Mouse (Mus musculus): ENCODE data around the gene Bcan.

The Bcan gene

GRCm38 (mm10) chr3:87996971-87997614, 2.9 kb downstream of the Bcan start:
- in situ Hi-C loops (cut with MseI, MboI): no loop called here

DNA sequence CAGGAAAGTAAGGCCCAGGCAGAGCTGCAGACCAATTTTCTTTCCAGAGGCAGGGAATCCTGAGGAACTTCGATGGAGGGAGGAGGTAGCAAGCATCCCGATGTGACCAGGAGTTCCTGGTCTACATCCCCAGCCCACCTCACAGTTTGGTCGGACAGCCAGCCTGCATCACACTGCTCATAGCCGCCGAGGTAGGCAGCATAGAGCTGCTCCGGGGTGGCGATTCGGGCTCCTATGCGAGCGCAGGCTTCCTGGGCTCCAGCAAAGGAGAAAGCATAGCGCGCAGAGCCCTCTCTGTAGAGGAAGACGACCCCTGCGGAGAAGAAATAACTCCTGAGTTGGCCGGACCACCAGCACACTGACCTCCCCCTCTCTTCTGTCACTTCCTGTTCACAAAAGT, 3.6 kb downstream of the Bcan start:
- in situ Hi-C loops (cut with MseI, MboI): no loop called here

DNA sequence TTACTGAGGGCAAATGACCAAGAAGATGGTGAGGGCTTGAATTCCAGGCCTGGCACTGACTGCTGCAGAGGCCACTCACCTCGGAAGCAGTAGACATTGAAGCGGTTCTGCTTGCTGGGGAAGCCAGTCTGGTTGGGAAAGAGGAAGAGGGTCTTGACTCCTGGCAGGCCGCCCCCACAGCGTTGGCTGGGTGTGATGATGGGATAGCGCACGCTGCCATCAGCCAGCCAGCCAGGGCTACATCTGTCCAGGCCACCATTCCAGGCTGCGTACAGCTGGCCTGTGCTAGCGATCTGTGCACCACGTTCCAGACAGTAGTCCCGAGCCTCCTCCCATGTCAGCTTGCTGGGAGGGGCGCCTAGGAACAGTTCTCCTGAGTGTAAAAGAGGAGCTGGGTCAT, 4.7 kb downstream of the Bcan start:
- in situ Hi-C loops (cut with MseI, MboI): no loop called here

DNA sequence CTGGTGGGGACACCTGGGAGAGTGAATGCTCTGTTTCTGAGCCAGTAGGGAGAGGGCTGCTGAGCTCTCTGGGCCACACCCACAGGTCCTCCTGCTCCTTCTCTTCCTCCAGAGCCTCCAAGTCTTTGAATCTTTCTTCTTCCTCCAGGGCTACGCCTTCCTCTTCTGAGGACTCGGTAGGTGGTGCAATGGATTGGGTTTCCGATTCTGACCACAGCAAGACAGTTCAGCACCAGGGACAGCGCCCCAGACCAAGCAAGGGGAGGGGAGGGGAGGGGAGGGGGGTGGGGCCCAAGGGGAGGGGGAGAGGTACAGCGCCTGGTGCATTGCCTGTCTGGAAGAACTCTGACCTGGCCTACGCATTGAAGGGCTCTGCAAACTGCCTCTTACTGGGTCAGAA, 6.6 kb downstream of the Bcan start:
- in situ Hi-C loops (cut with MseI, MboI): no loop called here

DNA sequence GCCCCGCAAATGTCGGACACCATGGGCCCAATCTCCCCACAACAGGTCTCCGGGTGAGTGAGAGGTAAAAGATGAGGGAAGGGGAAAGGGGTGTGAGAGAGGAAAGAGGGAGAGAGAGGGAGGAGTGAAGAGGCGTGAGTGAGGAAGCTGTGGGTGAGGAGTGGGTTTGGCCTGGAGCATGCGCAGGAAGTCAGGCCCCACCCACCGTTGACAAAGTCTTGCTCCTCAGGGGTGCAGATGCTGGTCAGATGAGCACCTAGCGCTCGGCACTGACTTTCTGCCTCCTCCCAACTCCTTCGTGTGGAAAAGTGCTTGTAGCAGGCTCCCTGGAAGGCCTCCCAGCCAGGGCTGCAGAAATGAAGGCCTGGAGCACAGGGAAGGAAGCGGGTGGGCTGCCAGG, 10.1 kb downstream of the Bcan start:
- in situ Hi-C loops (cut with MseI, MboI): no loop called here

GRCm38 (mm10) chr3:87988068-87988467, 12.0 kb downstream of the Bcan start:
- in situ Hi-C loops (cut with MseI, MboI): no loop called here

DNA sequence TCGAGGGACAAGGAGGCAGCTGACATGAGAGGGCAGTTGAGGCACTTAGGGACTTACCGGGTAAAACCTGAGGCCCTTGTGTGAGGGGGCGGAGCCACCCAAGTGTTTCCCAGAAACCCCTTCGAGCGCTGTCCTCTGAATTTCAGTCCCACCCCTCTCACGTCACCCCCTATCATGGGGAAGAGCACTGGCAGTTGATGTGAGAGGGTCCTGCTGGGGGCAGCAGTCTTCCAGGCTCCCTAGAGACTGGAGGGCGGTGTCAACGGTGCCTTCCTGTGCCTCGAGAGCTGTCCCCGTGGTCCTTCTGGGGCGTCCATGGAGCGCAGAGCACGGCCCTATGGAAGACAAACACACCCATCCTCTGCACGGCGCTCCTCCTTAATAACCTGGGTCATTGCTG, 12.4 kb downstream of the Bcan start:
- in situ Hi-C loops (cut with MseI, MboI): no loop called here

- in situ Hi-C loops (cut with MseI, MboI): no loop called here
Measured at GRCm38 (mm10) chr3:87986868-87987267, 13.2 kb downstream of the Bcan start.

DNA sequence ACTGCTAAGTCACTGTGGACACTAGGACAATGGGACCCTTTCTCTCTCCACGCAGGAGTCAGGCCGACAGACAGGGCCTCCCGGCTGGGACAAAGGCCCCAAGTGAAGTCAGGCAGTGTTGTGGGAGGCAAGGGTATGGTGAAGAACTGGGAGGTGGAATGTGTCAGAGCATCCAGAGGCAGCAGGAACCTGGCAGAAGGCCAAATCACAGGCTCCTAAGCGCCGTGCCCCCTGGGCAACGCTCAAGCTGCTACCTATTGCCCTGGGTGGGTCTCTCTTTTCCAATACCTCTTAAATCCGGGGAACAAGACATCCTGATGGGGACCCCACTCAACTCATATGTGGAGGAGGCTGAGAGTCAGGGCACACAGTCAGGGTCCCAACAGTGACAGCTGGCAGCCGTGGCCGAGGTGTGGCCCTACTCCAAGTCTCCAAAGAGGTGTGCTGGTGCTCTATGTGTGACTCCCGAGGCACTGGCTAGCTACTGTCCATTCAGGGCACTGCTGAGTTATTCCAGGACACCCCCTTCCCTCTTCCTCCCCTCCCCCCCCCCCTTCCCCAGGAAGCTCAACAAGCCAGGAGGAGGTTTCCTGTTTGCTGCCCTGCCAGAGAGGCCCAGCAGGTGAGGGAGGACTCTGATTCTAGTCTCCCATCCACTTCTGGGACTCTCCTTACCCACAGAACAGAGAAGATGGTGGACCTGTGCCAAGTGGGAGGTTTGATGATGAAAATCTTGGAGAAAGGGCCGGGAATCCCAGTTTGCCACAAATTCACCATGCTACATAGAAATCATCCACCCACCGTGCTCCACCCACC, 14.3 kb downstream of the Bcan start:
- in situ Hi-C loops (cut with MseI, MboI): no loop called here

DNA sequence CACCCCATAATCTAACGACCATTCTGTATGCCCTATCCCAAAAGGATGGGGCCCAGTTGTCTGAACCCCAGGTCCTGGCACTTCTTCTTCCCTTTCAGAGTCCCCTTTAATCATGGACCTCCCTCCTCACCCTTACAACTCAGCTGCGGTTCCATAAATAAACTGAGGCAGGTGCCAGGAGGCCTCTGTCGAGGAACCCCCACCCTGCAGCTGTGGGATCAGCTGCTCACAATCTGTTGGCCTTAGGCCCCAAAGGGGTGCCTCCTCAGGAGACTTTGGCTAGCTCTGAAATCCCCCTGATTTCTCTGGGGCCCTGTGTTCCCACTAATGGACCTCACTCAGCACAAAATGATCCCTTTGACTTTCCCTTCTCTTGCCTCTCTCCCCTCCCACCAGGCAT, 15.9 kb downstream of the Bcan start:
- in situ Hi-C loops (cut with MseI, MboI): no loop called here

DNA sequence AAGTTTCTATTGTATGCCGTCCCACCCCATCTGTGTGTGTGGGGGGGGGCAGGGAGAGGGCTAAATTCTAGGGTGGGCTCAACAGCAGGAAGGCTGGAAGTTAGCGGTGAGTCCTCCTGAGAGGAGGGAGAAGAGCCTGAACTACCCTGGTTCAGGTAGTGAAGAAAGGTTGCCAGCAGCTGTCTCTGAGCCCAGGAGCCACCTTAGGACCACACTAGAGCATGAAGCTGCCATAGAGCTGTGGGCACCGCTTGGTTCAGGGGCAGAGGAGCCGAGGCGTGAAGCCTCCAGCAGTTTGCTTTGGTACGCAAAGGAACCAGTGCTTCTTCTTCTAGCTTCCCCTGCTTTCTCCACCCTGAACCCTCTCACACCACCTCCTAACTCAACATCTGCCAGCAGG, 16.4 kb downstream of the Bcan start:
- in situ Hi-C loops (cut with MseI, MboI): no loop called here

DNA sequence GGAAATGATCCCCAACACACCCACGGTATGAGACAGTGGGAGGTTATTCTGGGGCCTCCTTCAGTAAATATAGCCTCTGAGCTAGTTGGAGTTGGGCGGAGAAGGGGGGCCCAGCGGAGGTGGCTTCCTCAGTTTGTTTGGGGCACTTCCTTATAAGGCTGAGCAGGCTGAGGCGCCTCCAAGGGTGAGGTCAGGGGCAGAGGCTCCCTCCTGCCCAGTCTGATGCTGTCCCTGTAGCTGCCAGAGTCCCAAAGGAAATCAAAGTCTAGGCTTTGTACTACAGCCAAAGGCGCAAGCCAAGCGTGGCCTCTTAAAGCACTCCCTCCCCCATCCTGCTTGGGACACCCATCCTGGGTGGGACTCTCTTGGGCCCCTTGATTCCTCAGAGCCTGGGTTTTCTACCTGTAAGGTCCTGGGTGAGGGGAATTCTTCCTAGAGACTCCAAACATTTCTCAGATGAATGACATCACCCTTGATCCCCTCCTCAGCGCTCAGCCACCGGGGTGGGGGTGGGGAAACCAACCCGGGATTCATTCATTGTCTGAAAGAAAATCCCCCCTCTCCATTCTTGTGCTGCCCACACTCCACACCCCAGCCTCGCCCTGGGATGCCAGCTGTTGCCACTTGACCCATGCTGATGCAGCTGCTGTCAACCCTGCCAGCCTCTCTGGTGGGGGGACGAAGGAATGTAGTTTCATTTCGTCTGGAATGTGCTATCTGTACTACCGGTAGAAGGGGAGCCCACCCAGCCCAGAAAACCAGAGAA, 17.0 kb downstream of the Bcan start:
- in situ Hi-C loops (cut with MseI, MboI): no loop called here

- in situ Hi-C loops (cut with MseI, MboI): no loop called here
Measured at GRCm38 (mm10) chr3:87981894-87982835, 17.9 kb downstream of the Bcan start.

GRCm38 (mm10) chr3:87981214-87981760, 18.7 kb downstream of the Bcan start:
- in situ Hi-C loops (cut with MseI, MboI): no loop called here

- in situ Hi-C loops (cut with MseI, MboI): no loop called here
Measured at GRCm38 (mm10) chr3:87980728-87981127, 19.3 kb downstream of the Bcan start.

DNA sequence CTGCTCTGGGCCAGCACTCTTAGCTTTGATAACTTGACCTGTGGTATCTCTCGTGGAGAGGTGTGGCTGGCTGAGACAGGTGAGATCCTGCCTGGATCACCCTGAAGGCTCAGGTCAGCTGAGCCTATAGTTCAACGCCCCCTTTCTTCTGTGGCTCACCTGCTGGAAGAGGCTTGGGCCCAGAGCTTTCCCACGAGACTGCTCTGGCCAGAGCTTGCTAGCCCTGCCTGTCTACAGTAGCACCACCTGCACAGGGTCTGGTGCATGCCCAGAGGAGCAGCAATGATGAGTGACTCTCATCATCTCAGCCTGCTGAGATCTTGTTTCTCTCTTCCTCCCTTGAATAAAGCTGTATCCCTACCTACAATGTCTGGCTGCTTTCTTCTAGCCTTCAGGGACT, 19.9 kb downstream of the Bcan start:
- in situ Hi-C loops (cut with MseI, MboI): no loop called here

- in situ Hi-C loops (cut with MseI, MboI): no loop called here
Measured at GRCm38 (mm10) chr3:87979493-87979892, 20.5 kb downstream of the Bcan start.

- in situ Hi-C loops (cut with MseI, MboI): no loop called here
Measured at GRCm38 (mm10) chr3:87974381-87974987, 25.5 kb downstream of the Bcan start.

DNA sequence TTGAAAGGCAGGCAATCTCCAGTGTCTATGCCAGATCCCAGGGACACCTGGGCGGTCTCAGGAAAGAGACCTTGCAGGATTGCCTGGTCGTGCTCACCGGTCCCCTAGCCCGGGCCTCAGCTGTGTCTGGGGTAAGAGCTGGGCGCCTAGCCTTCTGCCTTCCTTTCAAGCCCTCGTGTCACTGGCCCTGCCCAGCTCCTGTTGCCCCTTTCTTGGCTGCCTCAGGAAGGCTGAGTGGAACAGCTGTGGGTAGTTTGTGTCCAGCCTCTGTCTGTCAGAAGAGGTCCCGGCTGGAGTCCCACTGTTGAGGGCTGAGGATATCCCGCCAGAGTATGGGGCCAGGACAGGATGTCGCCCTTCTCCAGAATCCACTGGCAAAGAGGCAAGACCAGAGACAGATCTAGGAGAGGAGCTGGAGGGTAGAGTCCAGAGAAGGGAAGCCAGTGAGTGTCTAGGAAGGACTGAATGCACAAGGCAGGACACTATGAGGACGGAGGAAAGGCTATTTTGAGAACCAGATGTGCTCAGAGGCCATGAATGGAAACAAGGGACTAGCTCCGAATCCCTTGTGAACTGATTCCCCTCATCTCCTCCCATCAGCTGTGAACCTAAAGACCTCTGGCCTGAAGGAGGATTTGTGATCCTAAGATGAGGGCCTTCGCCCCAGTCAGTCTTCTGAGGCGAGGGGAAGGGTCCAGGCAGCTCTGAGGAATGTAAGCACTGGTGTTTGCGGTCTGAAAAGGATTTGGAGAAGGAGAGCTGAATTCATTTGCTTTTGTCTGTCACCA, 26.2 kb downstream of the Bcan start:
- in situ Hi-C loops (cut with MseI, MboI): no loop called here

DNA sequence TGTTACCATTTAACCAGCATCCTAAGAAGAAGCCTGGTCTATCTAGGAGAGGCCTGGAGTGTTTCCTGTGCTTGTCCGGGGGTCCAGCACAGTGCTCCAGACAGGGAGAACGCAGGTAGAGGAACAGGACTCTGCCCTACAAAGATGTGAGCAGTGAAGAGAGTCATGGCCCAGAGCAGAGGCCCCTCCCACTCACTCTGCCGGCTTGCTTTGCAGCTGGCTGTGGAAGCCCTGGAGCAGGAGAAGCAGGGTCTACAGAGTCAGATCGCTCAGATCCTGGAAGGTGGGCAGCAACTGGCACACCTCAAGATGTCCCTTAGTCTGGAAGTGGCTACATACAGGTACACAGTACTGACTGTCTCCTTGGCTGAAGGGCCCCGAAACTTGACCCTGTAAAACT, 27.3 kb downstream of the Bcan start:
- in situ Hi-C loops (cut with MseI, MboI): no loop called here

Measured in mouse trophoblast stem cell (cell line).